Mouse (Mus musculus) lung, postnatal 0 days (tissue): Measurements from ENCODE around the gene H2-K1.

Experiments
- CTCF ChIP-seq: IDR thresholded peaks from 2 replicates; pipeline ENCODE4 v1.5.1; 2016; ENCODE audit warnings: antibody characterized with exemption, mild to moderate bottlenecking
- EP300 ChIP-seq: IDR thresholded peaks from 2 replicates; pipeline ENCODE4 v1.6.1; 2016; ENCODE audit warnings: antibody characterized with exemption, mild to moderate bottlenecking, control low read depth

- TF ChIP-seq CTCF (no peak), EP300 (no peak)
Observed at GRCm38 (mm10) chr17:33965846-33966550, 34.1 kb downstream of the H2-K1 start.
